Mouse (Mus musculus): ENCODE results near the gene Lgals2. TPM values are rescaled to one million over a fixed set of nuclear protein-coding genes. Genes with fewer than 3 reads are reported as not detected.

Lgals2 gene
- not detected for polyA plus RNA-seq (2014; fragmentation: Illumina TruSeq; extraction: RNeasy Lipid Tissue Mini Kit (QIAGEN cat#74804); ENCODE audit: low read depth, low replicate concordance)

DNA sequence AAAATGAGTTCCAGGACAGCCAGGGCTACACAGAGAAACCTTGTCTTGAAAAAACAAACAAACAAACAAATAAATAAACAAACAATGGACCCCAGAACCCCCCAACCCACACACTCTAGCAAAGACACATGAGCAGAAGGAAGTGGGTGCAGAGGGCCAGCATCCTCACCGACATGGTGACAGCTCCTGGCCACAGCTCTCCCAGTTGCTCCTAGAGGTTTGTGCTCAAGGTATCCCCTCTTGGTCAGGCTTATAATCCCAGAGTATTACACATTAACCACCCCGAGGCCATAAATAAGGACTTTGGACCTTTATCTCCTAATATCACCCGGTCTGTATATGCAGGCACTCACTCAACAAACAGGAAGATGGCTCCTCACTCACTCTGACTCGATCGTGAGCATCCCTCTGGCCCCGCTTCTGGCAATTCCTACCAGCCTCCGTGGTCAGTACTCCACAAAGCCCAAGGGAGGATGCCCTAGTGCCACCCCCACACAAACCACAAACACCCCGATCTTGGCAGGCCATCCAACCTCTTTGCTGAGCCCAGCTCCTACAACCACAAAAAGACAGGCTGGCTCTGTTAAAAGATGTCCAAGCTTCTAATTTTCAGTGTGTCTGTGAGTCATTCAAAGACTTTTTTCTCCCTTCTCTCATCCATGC is at the start of gene Lgals2:
Gene Lgals2 (minus strand): TSS at position 227 of the 663 bp plus-strand sequence.

DNA sequence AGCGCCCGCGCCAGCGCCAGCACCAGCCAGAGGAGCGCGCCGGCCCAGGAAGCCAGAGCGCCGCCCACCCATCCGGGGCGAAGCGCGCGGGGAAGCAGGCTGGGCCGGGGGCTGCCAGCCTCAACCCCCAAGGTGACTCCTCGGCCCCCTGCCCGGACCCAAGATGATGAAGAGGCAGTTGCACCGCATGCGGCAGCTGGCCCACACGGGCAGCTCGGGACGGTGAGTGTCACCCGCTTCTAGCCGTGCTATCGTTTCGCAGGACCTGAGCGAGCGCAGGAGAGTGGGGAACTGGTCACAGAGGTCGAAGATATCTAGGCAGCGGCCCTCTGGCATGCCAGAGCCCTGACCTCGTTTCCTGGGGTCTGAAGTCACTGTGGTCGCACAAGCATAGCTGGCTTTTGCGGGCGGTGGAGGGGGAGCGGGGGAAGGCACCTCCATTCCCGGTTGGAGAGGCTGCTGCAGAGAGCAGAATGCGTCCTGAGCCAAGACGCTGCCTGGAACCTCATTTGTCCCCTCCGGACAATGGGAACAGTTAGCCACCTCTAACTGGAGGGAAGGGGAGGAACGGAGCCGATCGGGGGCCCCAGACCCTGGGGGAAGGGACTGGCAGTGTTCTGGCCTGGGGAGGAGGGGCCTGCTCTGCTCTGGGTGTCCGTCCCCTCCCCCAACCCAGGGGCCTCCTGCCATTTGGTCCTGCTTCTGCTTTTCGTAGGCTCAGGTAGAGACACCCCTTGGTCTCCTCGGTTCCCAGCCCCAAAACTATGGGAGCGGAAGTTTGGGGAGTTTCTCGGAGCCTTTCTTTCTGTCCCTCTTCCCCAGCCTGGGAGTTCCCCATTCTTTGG is 44.6 kb upstream of the Lgals2 start, which contains the start of gene Sh3bp1:
Gene Sh3bp1 (plus strand): TSS at position 29 of the 845 bp plus-strand sequence.

GRCm38 (mm10) chr15:78899409-78899739 is 44.0 kb upstream of the Lgals2 start, which contains the start of gene Gm49510:
TSS of gene Gm49510 (plus strand) at chr15:78899667.

DNA sequence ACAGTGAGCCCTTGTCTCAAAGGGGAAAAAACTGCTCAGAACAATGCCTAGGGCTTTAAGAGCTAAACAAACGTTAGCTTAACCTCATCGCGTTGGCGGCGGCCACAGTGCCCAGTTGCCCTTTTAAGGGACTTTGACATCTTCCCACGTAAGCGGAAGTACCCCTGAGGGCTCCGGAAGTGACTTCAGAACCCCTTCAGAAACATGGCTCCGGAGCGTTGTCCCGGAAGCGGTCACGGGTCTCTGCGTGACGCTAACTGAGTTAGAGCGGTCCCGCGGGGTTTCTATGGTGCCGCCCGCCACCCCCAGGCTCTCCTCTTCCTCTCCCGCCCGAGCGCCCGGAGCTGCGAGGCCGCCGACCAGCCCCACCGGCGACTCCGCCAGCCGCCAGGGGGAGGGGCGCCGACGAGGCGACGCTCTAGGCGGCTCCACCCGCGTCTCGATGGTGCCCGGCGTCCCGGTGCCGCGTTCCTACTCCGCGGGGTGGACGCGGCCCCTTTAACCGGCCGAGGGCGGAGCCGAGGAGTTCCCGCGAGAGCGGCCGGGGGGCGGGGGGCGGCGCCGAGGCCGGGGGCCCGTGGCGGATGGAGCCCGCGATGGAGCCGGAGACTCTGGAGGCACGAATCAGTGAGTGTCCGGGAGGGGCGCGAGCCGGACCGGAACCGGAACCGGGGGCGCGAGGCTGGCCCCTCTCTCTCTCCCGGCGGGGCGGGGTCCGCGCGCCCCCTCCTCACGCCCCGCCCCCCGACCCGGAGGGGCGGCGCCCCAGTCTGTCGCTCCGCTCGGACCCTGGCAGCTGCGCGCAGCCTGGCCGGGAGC is 21.9 kb upstream of the Lgals2 start, which contains the start of gene Gga1:
Gene Gga1 (plus strand): TSS at position 200 of the 819 bp plus-strand sequence.

DNA sequence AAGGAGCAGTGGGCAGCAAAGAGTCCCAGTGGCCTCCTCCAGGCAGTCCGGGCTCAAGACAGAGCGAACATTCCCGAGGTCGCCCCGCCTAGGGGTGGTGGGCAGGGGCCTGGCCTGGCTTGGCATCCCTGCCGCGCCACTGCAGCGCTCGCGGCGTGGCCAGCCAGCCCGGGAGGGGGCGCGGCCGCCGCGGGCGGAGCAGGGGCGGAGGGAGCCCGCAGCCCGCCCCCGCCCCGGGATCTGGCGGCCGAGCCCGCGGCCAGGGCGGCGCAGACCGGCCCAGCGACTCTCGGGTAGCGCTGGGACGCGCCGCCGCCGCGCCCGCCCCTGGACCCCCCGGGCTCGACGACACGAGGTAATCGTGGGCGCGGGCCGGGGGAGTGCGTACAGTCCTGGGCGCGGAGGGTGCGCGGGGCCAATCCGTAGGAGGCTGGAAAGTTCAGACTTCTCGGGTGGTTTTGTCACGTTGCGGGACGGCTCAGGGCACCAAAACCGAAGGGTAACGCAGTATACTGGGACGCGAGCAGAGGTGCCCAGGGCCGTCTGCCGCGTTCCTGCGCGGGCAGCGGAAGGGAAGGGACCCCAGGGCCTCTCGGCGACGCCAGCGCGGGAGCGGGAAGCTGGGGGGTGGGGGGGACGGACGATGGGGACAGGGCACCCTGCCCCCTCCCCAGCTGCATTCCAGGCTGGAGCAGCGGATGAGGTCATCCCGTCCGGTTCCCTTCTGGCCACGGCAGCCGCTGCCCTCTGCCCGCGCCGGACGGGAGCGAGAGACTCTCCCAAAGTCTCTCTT is 12.8 kb downstream of the Lgals2 start, which contains the start of gene Cdc42ep1:
Gene Cdc42ep1 (plus strand): TSS at position 254 of the 793 bp plus-strand sequence.

GRCm38 (mm10) chr15:78802776-78803391 is 52.4 kb downstream of the Lgals2 start, which contains the start of gene Card10:
TSS of gene Card10 (minus strand) at chr15:78803042.

Other genes with a start within 250 kb of the Lgals2 start
- not detected for gene Elfn2, start 136.8 kb downstream of the Lgals2 start, polyA plus RNA-seq (2014; fragmentation: Illumina TruSeq; extraction: RNeasy Lipid Tissue Mini Kit (QIAGEN cat#74804); ENCODE audit: low read depth, low replicate concordance)
- gene Mfng, start 82.1 kb downstream of the Lgals2 start, polyA plus RNA-seq (2014; fragmentation: Illumina TruSeq; extraction: RNeasy Lipid Tissue Mini Kit (QIAGEN cat#74804); ENCODE audit: low read depth, low replicate concordance): 0.34 TPM
- 0.48 TPM for gene Card10, start 52.5 kb downstream of the Lgals2 start, polyA plus RNA-seq (2014; fragmentation: Illumina TruSeq; extraction: RNeasy Lipid Tissue Mini Kit (QIAGEN cat#74804); ENCODE audit: low read depth, low replicate concordance)
- 0.24 TPM for gene Cdc42ep1, start 12.9 kb downstream of the Lgals2 start, polyA plus RNA-seq (2014; fragmentation: Illumina TruSeq; extraction: RNeasy Lipid Tissue Mini Kit (QIAGEN cat#74804); ENCODE audit: low read depth, low replicate concordance)
- gene Gga1, start 21.7 kb upstream of the Lgals2 start, polyA plus RNA-seq (2014; fragmentation: Illumina TruSeq; extraction: RNeasy Lipid Tissue Mini Kit (QIAGEN cat#74804); ENCODE audit: low read depth, low replicate concordance): 1.1 TPM
- gene Gm49510, start 44.1 kb upstream of the Lgals2 start, polyA plus RNA-seq (2014; fragmentation: Illumina TruSeq; extraction: RNeasy Lipid Tissue Mini Kit (QIAGEN cat#74804); ENCODE audit: low read depth, low replicate concordance): not detected
- gene Sh3bp1, start 44.2 kb upstream of the Lgals2 start, polyA plus RNA-seq (2014; fragmentation: Illumina TruSeq; extraction: RNeasy Lipid Tissue Mini Kit (QIAGEN cat#74804); ENCODE audit: low read depth, low replicate concordance): not detected
- gene Pdxp, start 58.4 kb upstream of the Lgals2 start, polyA plus RNA-seq (2014; fragmentation: Illumina TruSeq; extraction: RNeasy Lipid Tissue Mini Kit (QIAGEN cat#74804); ENCODE audit: low read depth, low replicate concordance): not detected
- 2.0 TPM for gene Lgals1, start 71.2 kb upstream of the Lgals2 start, polyA plus RNA-seq (2014; fragmentation: Illumina TruSeq; extraction: RNeasy Lipid Tissue Mini Kit (QIAGEN cat#74804); ENCODE audit: low read depth, low replicate concordance)
- gene Nol12, start 79.4 kb upstream of the Lgals2 start, polyA plus RNA-seq (2014; fragmentation: Illumina TruSeq; extraction: RNeasy Lipid Tissue Mini Kit (QIAGEN cat#74804); ENCODE audit: low read depth, low replicate concordance): 3.0 TPM
- gene Triobp, start 92.2 kb upstream of the Lgals2 start, polyA plus RNA-seq (2014; fragmentation: Illumina TruSeq; extraction: RNeasy Lipid Tissue Mini Kit (QIAGEN cat#74804); ENCODE audit: low read depth, low replicate concordance): 0.77 TPM
- 71.3 TPM for gene H1f0, start 172.9 kb upstream of the Lgals2 start, polyA plus RNA-seq (2014; fragmentation: Illumina TruSeq; extraction: RNeasy Lipid Tissue Mini Kit (QIAGEN cat#74804); ENCODE audit: low read depth, low replicate concordance)
- gene Galr3, start 186.4 kb upstream of the Lgals2 start, polyA plus RNA-seq (2014; fragmentation: Illumina TruSeq; extraction: RNeasy Lipid Tissue Mini Kit (QIAGEN cat#74804); ENCODE audit: low read depth, low replicate concordance): not detected
- 0.90 TPM for gene Ankrd54, start 207.4 kb upstream of the Lgals2 start, polyA plus RNA-seq (2014; fragmentation: Illumina TruSeq; extraction: RNeasy Lipid Tissue Mini Kit (QIAGEN cat#74804); ENCODE audit: low read depth, low replicate concordance)
- gene Eif3l, start 219.7 kb upstream of the Lgals2 start, polyA plus RNA-seq (2014; fragmentation: Illumina TruSeq; extraction: RNeasy Lipid Tissue Mini Kit (QIAGEN cat#74804); ENCODE audit: low read depth, low replicate concordance): 40.0 TPM